Mouse (Mus musculus) bone marrow macrophage, adult 2 months (primary cell): ENCODE results near the gene Gimap4.

Source experiments
- CTCF ChIP-seq: IDR thresholded peaks from 2 replicates; pipeline ENCODE4 v1.5.1; 2012; ENCODE audit warnings: low read depth, mild to moderate bottlenecking, low read length, moderate library complexity
- POLR2A ChIP-seq: IDR thresholded peaks from 2 replicates; pipeline ENCODE4 v1.6.1; 2012; ENCODE audit warnings: mild to moderate bottlenecking, low read depth, low read length, borderline replicate concordance

- TF ChIP-seq CTCF: no peak
- TF ChIP-seq POLR2A: no peak
Measured at GRCm38 (mm10) chr6:48692962-48693361, 8.6 kb downstream of the Gimap4 start.
